Mouse (Mus musculus) kidney, adult 2 months (tissue): ENCODE measurements around the gene Bricd5. TPM values are rescaled to one million over a fixed set of nuclear protein-coding genes. Genes with fewer than 3 reads are reported as not detected.
A peak's percentile ranks its signal among the peaks of the same experiment; 100 is the strongest.

Experiments used
- DNase-seq: peaks from one replicate; pipeline ENCODE4 v3.0.0; 2021
- H3K27ac ChIP-seq: fragments of 200-500 bp; 2 replicates; pipeline ENCODE4 v1.5.1; 2012; ENCODE audit warnings: low read depth, low read length, control low read depth, inconsistent platforms; ENCODE audit not compliant: insufficient read depth
- H3K27me3 ChIP-seq: fragments of 200-500 bp; replicated peaks from 2 replicates; pipeline ENCODE4 v1.6.1; 2012; ENCODE audit warnings: mild to moderate bottlenecking, moderate library complexity, low read length, inconsistent platforms; ENCODE audit not compliant: control insufficient read depth, insufficient read depth
- H3K36me3 ChIP-seq: fragments of 200-500 bp; 2 replicates; pipeline ENCODE4 v1.6.1; 2012; ENCODE audit warnings: mild to moderate bottlenecking, moderate library complexity, low read length, inconsistent platforms; ENCODE audit not compliant: control insufficient read depth, insufficient read depth
- H3K4me1 ChIP-seq: fragments of 200-500 bp; 2 replicates; pipeline ENCODE4 v1.6.1; 2011; ENCODE audit warnings: low read length; ENCODE audit not compliant: control insufficient read depth, insufficient read depth
- H3K4me3 ChIP-seq: fragments of 200-500 bp; 2 replicates; pipeline ENCODE4 v1.5.1; 2011; ENCODE audit warnings: mild to moderate bottlenecking, low read depth, low read length, control low read depth; ENCODE audit not compliant: insufficient read depth
- CTCF ChIP-seq: fragments of 200-500 bp; conservative IDR thresholded peaks from 2 replicates; pipeline ENCODE4 v1.5.1; 2011; ENCODE audit warnings: low read depth, mild to moderate bottlenecking, control low read depth, low read length, moderate library complexity, mixed read lengths; ENCODE audit not compliant: insufficient read depth, insufficient read length
- POLR2A ChIP-seq: fragments of 200-500 bp; IDR thresholded peaks from one replicate; pipeline ENCODE4 v1.6.1; 2011; ENCODE audit warnings: low read depth, low read length, control low read depth
- WGBS: fragments of 180-500 bp; shearing (Covaris S2); methylation state at CpG from one replicate; pipeline ENCODE4 v1.1.7; 2018; 5-methylcytosine and 5-hydroxymethylcytosine counted together
- polyA plus RNA-seq: library from polyadenylated mRNA; depleted of rRNA; stranded (reverse); fragments of >200 nt; gene quantifications from 2 replicates; pipeline ENCODE4 v1.2.3, GENCODE M21; 2012

Gene Bricd5
- polyA plus RNA-seq, 1 experiment = 0.56 TPM

- under 1% methylated on average over 48 of the region's 48 CpGs for WGBS
- TF ChIP-seq CTCF (peak; percentile 92), POLR2A (peak; percentile 55)
Measured at GRCm38 (mm10) chr17:24478663-24479380, 5.1 kb downstream of the Bricd5 start, which contains the start of gene Mlst8. TSS of gene Mlst8 (minus strand) at chr17:24479078.

GRCm38 (mm10) chr17:24479431-24479830 lies 5.7 kb downstream of the Bricd5 start:
- Histone ChIP-seq H3K27me3 (no peaks in the 10 kb centered on the region), H3K27ac (no peak overlapping the region), H3K4me1 (peaks cover 6% of the 10 kb centered on the region; the same call in 1 of the 2 replicates), H3K4me3 (no peak overlapping the region), H3K36me3 (no peaks in the 10 kb centered on the region; the same call in 1 of the 2 replicates)
- TF ChIP-seq CTCF = no peak
- TF ChIP-seq POLR2A = no peak
- no peak for DNase-seq
- WGBS = 23% methylated on average over 1 of the region's 1 CpGs

More at GRCm38 (mm10) chr17:24478663-24479380, 5.1 kb downstream of the Bricd5 start, which contains the start of gene Mlst8:
- H3K27ac ChIP-seq = peak within 1 kb of the TSS; percentile 100
- peak; percentile 98 for DNase-seq
- no peaks in the 10 kb centered on the region for H3K27me3 ChIP-seq
- peak within 1 kb of the TSS; percentile 95 for H3K4me3 ChIP-seq
- peaks cover 6% of the 10 kb centered on the region; the same call in 1 of the 2 replicates for H3K4me1 ChIP-seq
- H3K36me3 ChIP-seq = no peaks in the 10 kb centered on the region; the same call in 1 of the 2 replicates

GRCm38 (mm10) chr17:24480201-24480826 lies 6.6 kb downstream of the Bricd5 start:
- 61% methylated on average over 3 of the region's 3 CpGs for WGBS
- Histone ChIP-seq H3K4me1 (peaks cover 6% of the 10 kb centered on the region; the same call in 1 of the 2 replicates), H3K27me3 (no peaks in the 10 kb centered on the region), H3K27ac (no peak overlapping the region), H3K36me3 (no peaks in the 10 kb centered on the region; the same call in 1 of the 2 replicates), H3K4me3 (no peak overlapping the region)
- DNase-seq = no peak
- TF ChIP-seq CTCF (peak; percentile 34), POLR2A (no peak)

- Histone ChIP-seq H3K36me3 (no peaks in the 10 kb centered on the region; the same call in 1 of the 2 replicates), H3K4me1 (peaks cover 6% of the 10 kb centered on the region; the same call in 1 of the 2 replicates), H3K27ac (no peak overlapping the region), H3K27me3 (no peaks in the 10 kb centered on the region), H3K4me3 (no peak overlapping the region)
- no peak for DNase-seq
- WGBS = 91% methylated on average over 20 of the region's 20 CpGs
- TF ChIP-seq POLR2A (no peak), CTCF (no peak)
Measured at GRCm38 (mm10) chr17:24481027-24481815, 7.5 kb downstream of the Bricd5 start.

GRCm38 (mm10) chr17:24483495-24483894 lies 9.8 kb downstream of the Bricd5 start:
- H3K27me3 ChIP-seq = no peaks in the 10 kb centered on the region
- no peaks in the 10 kb centered on the region for H3K36me3 ChIP-seq
- no peaks in the 10 kb centered on the region for H3K4me1 ChIP-seq
- TF ChIP-seq POLR2A = no peak
- no peak for TF ChIP-seq CTCF
- no peak overlapping the region for H3K27ac ChIP-seq
- 94% methylated on average over 3 of the region's 3 CpGs for WGBS
- H3K4me3 ChIP-seq = no peak overlapping the region
- DNase-seq = no peak

- TF ChIP-seq CTCF (no peak), POLR2A (no peak)
- WGBS = 60% methylated on average over 11 of the region's 11 CpGs
- H3K36me3 ChIP-seq = no peaks in the 10 kb centered on the region
- no peak overlapping the region for H3K4me3 ChIP-seq
- H3K27ac ChIP-seq = no peak overlapping the region
- DNase-seq = no peak
- no peaks in the 10 kb centered on the region for H3K4me1 ChIP-seq
- no peaks in the 10 kb centered on the region; the same call in 1 of the 2 replicates for H3K27me3 ChIP-seq
Measured at GRCm38 (mm10) chr17:24485090-24485860, 11.6 kb downstream of the Bricd5 start.
